Mouse (Mus musculus) naive thymus-derived CD4-positive, alpha-beta T cell, adult 5 months (primary cell): Measurements from ENCODE around the gene Usp50. TPM values are rescaled to one million over a fixed set of nuclear protein-coding genes. Genes with fewer than 3 reads are reported as not detected.

Experiments
- polyA plus RNA-seq: library from polyadenylated mRNA; unstranded; fragments of 100-300 nt; shearing (Covaris generic); gene quantifications from one replicate; pipeline ENCODE4 v1.2.1, GENCODE M21; 2017

Usp50 gene
- polyA plus RNA-seq: 1.7 TPM

DNA sequence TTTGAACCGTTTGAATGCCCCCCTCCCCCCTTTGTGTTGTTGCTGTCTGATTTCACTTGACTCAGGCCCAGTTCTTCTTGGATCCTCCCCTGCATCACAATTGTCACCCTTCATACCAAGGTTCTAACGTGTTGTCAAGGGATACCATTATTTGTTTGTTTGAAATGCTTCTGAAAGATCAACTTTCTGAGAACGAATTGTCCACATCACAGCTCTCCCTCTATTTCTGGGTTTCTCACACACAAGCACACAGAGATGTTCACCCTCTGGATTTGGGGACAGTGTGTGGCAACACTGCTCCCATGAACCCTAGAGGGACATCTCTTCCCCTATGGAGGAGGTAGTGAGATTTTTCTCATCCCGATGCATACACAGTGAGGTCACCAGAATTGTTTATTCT lies at the start of gene Usp50:
Usp50 (minus strand) TSS at position 101 of the 400 bp plus-strand sequence.

DNA sequence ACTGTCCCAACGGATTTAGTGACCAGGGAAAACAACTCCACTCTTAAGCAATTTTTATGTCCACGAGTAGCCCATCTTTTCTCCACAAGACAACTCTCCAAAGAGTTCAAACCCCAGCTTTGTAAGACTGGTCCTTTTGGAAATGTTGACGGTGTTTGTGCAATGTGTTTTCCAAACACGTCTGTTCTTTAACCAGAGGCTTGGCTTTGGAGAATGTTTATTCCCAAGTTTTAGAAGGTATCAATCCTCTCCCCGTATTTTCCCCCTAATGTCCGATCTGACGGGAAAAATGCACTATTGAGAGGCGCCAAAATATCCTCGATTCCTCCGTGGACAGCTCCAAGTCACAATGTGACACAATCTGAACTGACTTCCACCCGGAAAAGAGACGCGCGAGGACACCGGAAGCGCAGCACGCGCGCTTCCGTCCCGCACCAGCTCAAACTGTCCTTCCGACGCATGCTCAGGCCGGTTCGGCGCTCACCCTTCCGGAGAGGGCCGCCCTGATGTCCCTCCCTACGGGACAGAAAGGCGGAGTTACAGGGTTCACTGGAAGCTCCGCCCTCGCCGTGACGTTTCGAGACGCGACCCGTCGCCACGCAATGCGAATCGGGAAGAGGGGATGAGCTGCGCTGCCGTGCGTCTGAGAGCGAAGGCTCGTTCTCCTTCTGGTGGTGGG lies 76.4 kb downstream of the Usp50 start, which contains the start of gene Usp8:
Usp8 (plus strand) TSS at position 570 of the 679 bp plus-strand sequence.

DNA sequence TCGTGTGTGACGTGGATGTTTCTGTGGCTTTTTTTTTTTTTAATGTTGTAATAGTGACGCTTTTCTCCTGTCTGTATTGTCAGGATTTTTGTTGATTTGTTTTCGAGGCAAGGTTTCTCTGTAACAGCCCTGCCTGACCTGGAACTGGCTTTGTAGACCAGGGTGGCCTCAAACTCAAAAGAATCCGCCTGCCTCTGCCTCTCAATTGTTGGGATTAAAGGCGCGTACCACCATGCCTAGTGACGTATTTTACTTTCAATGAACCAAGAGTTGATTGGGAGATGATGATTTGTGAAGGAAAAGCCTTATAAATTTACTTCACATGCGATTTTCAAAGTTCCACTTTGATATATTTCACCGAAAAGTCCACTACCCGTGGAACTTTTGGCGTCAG lies 107.2 kb downstream of the Usp50 start, which contains the start of gene Gabpb1:
Gabpb1 (minus strand) TSS at position 216 of the 394 bp plus-strand sequence.

Other genes with a start within 250 kb of the Usp50 start
- not detected for gene Slc27a2, start 231.1 kb downstream of the Usp50 start, polyA plus RNA-seq
- gene Hdc, start 164.2 kb downstream of the Usp50 start, polyA plus RNA-seq: 2.6 TPM
- gene Gabpb1, start 107.1 kb downstream of the Usp50 start, polyA plus RNA-seq: 123 TPM
- gene Usp8, start 76.1 kb downstream of the Usp50 start, polyA plus RNA-seq: 44.6 TPM
- 95.7 TPM for gene Trpm7, start 92.8 kb upstream of the Usp50 start, polyA plus RNA-seq
- 58.9 TPM for gene Sppl2a, start 149.8 kb upstream of the Usp50 start, polyA plus RNA-seq
- 14.7 TPM for gene Ap4e1, start 225.2 kb upstream of the Usp50 start, polyA plus RNA-seq